Mouse (Mus musculus): ENCODE results near the gene Unc93a2.
"Not testable (repeated sequence)": the region's sequence is repeated elsewhere in the genome, so short reads cannot be mapped to it uniquely, and the experiment has no call there.

DNA sequence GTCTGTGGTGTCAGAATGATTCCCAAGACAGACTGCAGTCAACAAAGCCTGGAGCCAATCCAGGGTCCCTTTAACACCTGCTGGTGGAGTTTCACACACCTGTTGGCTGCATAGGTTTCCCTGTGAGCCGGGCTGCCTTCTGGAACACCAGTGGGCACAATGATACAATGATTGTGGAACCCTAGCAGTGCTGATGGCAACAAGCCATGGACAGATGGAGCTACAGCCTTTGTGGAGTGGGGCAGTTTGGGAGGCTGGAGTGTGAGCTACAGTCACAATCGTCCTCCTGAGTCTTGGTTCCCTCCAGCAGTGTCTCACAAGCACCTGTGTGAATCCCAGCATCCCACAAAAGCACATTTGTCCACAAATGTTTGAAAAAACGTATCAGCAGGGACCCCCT, 36.5 kb downstream of the Unc93a2 start:
- TF ChIP-seq POLR2A (IDR thresholded peaks at IDR 0.05; ENCODE audit: insufficient read depth, low read depth, low read length); CTCF (IDR thresholded peaks at IDR 0.05): not testable (repeated sequence)

All from heart, adult 2 months (tissue).